Mouse (Mus musculus) midbrain, embryonic 11.5 days (tissue): Measurements from ENCODE around the gene Slc22a16. TPM values are rescaled to one million over a fixed set of nuclear protein-coding genes. Genes with fewer than 3 reads are reported as not detected.
A peak's percentile ranks its signal among the peaks of the same experiment; 100 is the strongest.

ENCODE experiments used
- ATAC-seq: fragments of 200-750 bp; cut with Nextera tagmentation; 2 replicates; pipeline ENCODE4 v1.8.0; 2017; ENCODE audit warnings: moderate TSS enrichment, moderate library complexity; ENCODE audit not compliant: low FRiP score
- DNase-seq: peaks from one replicate; pipeline ENCODE4 v3.0.0; 2015; ENCODE audit warnings: low spot score; ENCODE audit errors: missing footprints
- H3K27ac ChIP-seq: fragments of 300-500 bp; sonication (generic); 2 replicates; pipeline ENCODE4 v1.5.1; 2014; ENCODE audit warnings: low read depth, low read length
- H3K27me3 ChIP-seq: fragments of 300-500 bp; sonication (generic); 2 replicates; pipeline ENCODE4 v1.6.1; 2014; ENCODE audit warnings: mild to moderate bottlenecking, low read length, moderate library complexity, mixed read lengths; ENCODE audit not compliant: control insufficient read depth, insufficient read depth
- H3K36me3 ChIP-seq: fragments of 300-500 bp; sonication (generic); 2 replicates; pipeline ENCODE4 v1.6.1; 2014; ENCODE audit warnings: mild to moderate bottlenecking, low read length, moderate library complexity, mixed read lengths; ENCODE audit not compliant: control insufficient read depth, insufficient read depth
- H3K4me1 ChIP-seq: fragments of 300-500 bp; sonication (generic); 2 replicates; pipeline ENCODE4 v1.6.1; 2014; ENCODE audit warnings: low read length; ENCODE audit not compliant: control insufficient read depth, insufficient read depth
- H3K4me2 ChIP-seq: fragments of 300-500 bp; sonication (generic); 2 replicates; pipeline ENCODE4 v1.6.1; 2014; ENCODE audit warnings: mild to moderate bottlenecking, moderate library complexity
- H3K4me3 ChIP-seq: fragments of 300-500 bp; sonication (generic); 2 replicates; pipeline ENCODE4 v1.5.1; 2014; ENCODE audit warnings: low read depth, low read length
- H3K9ac ChIP-seq: fragments of 300-500 bp; sonication (generic); 2 replicates; pipeline ENCODE4 v1.6.1; 2014; ENCODE audit warnings: low read length
- H3K9me3 ChIP-seq: fragments of 300-500 bp; sonication (generic); 2 replicates; pipeline ENCODE4 v1.6.1; 2016; ENCODE audit warnings: low read length; ENCODE audit not compliant: control insufficient read depth
- WGBS: fragments of 180-500 bp; shearing (Covaris S2); extraction: QIAGEN DNeasy Blood & Tissue Kit; methylation state at CpG from one replicate; pipeline ENCODE4 v1.1.7; 2014; 5-methylcytosine and 5-hydroxymethylcytosine counted together
- polyA plus RNA-seq: library from polyadenylated mRNA; unstranded; fragments of >200 nt; fragmentation: Nextera tagmentation; extraction: Ambion mirVana; gene quantifications from 2 replicates; pipeline ENCODE4 v1.2.1, GENCODE M21; 2014

Slc22a16 gene
- polyA plus RNA-seq, 1 experiment from 2014 or later, result not detected

- DNase-seq (no peak), ATAC-seq (no peak)
- Histone ChIP-seq H3K27ac (no peak overlapping the region), H3K27me3 (no peaks in the 10 kb centered on the region), H3K4me2 (no peak overlapping the region), H3K4me1 (no peaks in the 10 kb centered on the region), H3K9ac (no peak overlapping the region), H3K36me3 (no peaks in the 10 kb centered on the region), H3K4me3 (no peak overlapping the region), H3K9me3 (peaks cover 3% of the 10 kb centered on the region; the same call in 1 of the 2 replicates)
- 93% methylated on average over 7 of the region's 7 CpGs for WGBS
Observed at GRCm38 (mm10) chr10:40575912-40576634, 5.9 kb downstream of the Slc22a16 start.

- Histone ChIP-seq H3K9ac (no peak overlapping the region), H3K27ac (no peak overlapping the region), H3K36me3 (no peaks in the 10 kb centered on the region), H3K4me1 (no peaks in the 10 kb centered on the region), H3K4me2 (no peak overlapping the region), H3K27me3 (no peaks in the 10 kb centered on the region), H3K4me3 (no peak overlapping the region), H3K9me3 (peaks cover 3% of the 10 kb centered on the region; the same call in 1 of the 2 replicates)
- no peak for ATAC-seq
- DNase-seq, result peak; percentile 86
- 81% methylated on average over 8 of the region's 8 CpGs for WGBS
Observed at GRCm38 (mm10) chr10:40583584-40584255, 13.6 kb downstream of the Slc22a16 start.

- ATAC-seq (no peak), DNase-seq (no peak)
- no peak overlapping the region for H3K27ac ChIP-seq
- H3K4me2 ChIP-seq, result no peak overlapping the region
- no peaks in the 10 kb centered on the region for H3K9me3 ChIP-seq
- WGBS, result 82% methylated on average over 7 of the region's 7 CpGs
- no peaks in the 10 kb centered on the region for H3K4me1 ChIP-seq
- no peaks in the 10 kb centered on the region for H3K36me3 ChIP-seq
- no peak overlapping the region for H3K4me3 ChIP-seq
- no peaks in the 10 kb centered on the region for H3K27me3 ChIP-seq
- no peak overlapping the region for H3K9ac ChIP-seq
Observed at GRCm38 (mm10) chr10:40592186-40592585, 22.1 kb downstream of the Slc22a16 start.

DNA sequence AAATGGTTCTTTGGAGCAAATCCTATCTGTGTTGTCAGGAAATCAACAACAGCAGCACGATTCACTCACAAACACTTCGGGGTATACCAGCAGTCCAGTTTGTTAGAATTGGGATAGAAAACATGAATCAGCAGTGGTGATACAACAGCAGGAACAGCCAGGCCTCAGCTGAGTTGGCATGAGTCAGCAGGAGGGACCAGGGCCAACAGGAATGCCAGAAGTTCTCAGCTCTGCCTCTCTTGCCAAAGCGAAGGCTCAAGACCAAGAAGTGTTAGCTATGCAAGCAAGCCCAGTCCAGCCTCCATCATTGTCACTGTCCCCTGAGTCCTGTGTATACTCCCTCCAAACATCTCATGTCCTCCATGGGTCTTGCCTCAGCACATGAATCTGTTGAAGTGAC is 27.0 kb downstream of the Slc22a16 start:
- 88% methylated on average over 3 of the region's 3 CpGs for WGBS
- ATAC-seq, result no peak
- Histone ChIP-seq H3K27me3 (no peaks in the 10 kb centered on the region), H3K4me2 (no peak overlapping the region), H3K9ac (no peak overlapping the region), H3K9me3 (no peaks in the 10 kb centered on the region), H3K36me3 (no peaks in the 10 kb centered on the region), H3K27ac (no peak overlapping the region), H3K4me1 (no peaks in the 10 kb centered on the region), H3K4me3 (no peak overlapping the region)
- DNase-seq, result no peak

GRCm38 (mm10) chr10:40604706-40605394 is 34.7 kb downstream of the Slc22a16 start:
- H3K4me2 ChIP-seq, result no peak overlapping the region
- DNase-seq (no peak), ATAC-seq (no peak)
- H3K9me3 ChIP-seq, result peaks cover 3% of the 10 kb centered on the region; the same call in 1 of the 2 replicates
- no peak overlapping the region for H3K27ac ChIP-seq
- H3K4me3 ChIP-seq, result no peak overlapping the region
- H3K4me1 ChIP-seq, result no peaks in the 10 kb centered on the region
- WGBS, result 47% methylated on average over 6 of the region's 6 CpGs
- no peaks in the 10 kb centered on the region for H3K27me3 ChIP-seq
- no peaks in the 10 kb centered on the region for H3K36me3 ChIP-seq
- H3K9ac ChIP-seq, result no peak overlapping the region

DNA sequence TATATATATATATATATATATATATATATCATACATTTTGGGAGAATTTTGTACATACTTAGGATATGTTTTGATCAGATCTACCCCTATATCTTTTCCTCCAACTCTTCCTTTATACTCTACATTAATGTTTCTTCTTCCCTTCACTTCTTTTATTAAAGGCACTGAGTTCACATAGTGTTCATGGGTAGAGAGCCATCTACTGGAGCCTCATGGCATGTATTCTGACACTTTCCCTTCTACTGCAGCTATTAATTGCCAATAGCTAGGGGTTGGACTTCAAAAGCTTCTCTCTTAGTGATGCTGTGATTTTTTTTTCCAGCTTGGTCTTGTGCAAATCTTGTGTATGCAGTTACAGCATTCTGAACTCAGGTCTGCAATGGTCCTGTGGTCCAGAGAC is 47.8 kb downstream of the Slc22a16 start:
- no peaks in the 10 kb centered on the region for H3K9me3 ChIP-seq
- DNase-seq (no peak), ATAC-seq (no peak)
- H3K27me3 ChIP-seq, result no peaks in the 10 kb centered on the region
- no peak overlapping the region for H3K9ac ChIP-seq
- no peaks in the 10 kb centered on the region for H3K36me3 ChIP-seq
- H3K4me1 ChIP-seq, result no peaks in the 10 kb centered on the region
- H3K4me2 ChIP-seq, result no peak overlapping the region
- H3K4me3 ChIP-seq, result no peak overlapping the region
- H3K27ac ChIP-seq, result no peak overlapping the region

DNA sequence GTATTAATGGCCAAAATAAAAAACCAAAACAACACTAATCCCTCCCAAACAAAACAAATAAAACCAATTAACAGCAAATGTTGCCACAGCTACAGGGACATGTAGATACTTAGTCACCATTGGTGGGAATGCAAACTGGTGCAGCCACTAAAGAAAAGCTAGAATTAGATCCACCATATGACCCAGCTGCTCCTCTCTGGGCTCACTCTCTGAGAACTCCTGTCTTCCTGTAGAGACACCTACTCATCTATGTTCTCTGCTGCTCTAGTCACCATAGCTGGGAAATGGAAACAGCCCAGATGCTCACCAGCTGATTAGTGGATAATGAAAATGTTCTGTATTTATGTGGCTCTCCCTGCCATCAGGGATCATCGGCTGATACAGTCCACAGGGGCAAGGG is 49.6 kb downstream of the Slc22a16 start:
- Histone ChIP-seq H3K27ac (no peak overlapping the region), H3K9ac (no peak overlapping the region), H3K4me1 (no peaks in the 10 kb centered on the region), H3K4me3 (no peak overlapping the region), H3K4me2 (no peak overlapping the region), H3K36me3 (no peaks in the 10 kb centered on the region), H3K9me3 (no peaks in the 10 kb centered on the region), H3K27me3 (no peaks in the 10 kb centered on the region)
- no peak for DNase-seq
- 77% methylated on average over 1 of the region's 1 CpGs for WGBS
- no peak for ATAC-seq

GRCm38 (mm10) chr10:40629140-40629539 is 59.0 kb downstream of the Slc22a16 start:
- DNase-seq (no peak), ATAC-seq (no peak)
- no peaks in the 10 kb centered on the region for H3K4me1 ChIP-seq
- H3K27ac ChIP-seq, result no peak overlapping the region
- H3K27me3 ChIP-seq, result no peaks in the 10 kb centered on the region
- H3K36me3 ChIP-seq, result no peaks in the 10 kb centered on the region
- no peak overlapping the region for H3K4me3 ChIP-seq
- no peaks in the 10 kb centered on the region for H3K9me3 ChIP-seq
- H3K4me2 ChIP-seq, result no peak overlapping the region
- H3K9ac ChIP-seq, result no peak overlapping the region
- 72% methylated on average over 7 of the region's 7 CpGs for WGBS

DNA sequence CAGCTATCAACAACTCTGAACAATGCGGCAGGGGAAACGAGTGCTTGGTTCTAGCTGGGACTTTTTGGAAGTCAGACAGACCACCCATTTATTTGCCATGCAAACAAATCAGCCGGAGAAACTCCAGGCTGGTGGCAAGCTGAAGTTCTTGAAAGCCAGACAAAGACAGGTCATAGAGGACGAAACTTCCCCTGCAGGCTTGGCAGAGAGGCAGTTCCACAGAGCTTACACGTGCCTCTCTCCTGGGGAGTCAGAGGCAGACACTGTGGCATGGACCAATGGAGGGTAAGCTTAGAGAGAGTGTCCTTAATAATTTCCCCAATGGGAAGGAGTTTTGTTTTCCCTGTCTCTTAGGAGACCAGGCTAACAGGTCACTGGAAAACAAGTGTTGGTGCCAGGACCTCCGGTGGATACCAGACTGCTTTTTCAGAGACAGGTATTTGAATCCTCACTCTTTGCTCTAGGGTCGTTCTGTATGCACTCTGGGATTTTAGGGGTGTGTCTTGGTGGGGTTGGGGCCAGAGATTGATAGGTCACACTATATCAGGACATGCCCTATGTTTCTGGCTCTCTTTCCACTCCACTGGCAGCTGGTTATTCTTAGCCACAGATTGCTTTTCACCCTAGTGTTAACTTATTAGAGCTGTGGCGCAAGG is 59.6 kb downstream of the Slc22a16 start, which contains the start of gene Ddo:
TSS of gene Ddo (plus strand) at position 356 of the 656 bp plus-strand sequence.
- WGBS, result 80% methylated on average over 8 of the region's 8 CpGs
- no peak within 1 kb of the TSS for H3K4me3 ChIP-seq
- no peaks in the 10 kb centered on the region for H3K36me3 ChIP-seq
- H3K27ac ChIP-seq, result no peak within 1 kb of the TSS
- no peak for ATAC-seq
- no peak for DNase-seq
- H3K4me2 ChIP-seq, result no peak within 1 kb of the TSS
- no peak within 1 kb of the TSS for H3K9ac ChIP-seq
- no peaks in the 10 kb centered on the region for H3K27me3 ChIP-seq
- no peaks in the 10 kb centered on the region for H3K9me3 ChIP-seq
- no peaks in the 10 kb centered on the region for H3K4me1 ChIP-seq
